Mouse (Mus musculus): ENCODE data around the gene Mknk2. TPM values are rescaled to one million over a fixed set of nuclear protein-coding genes. Genes with fewer than 3 reads are reported as not detected.

The Mknk2 gene
- polyA plus RNA-seq, 1 experiment from 2014 or later = 82.1 TPM

GRCm38 (mm10) chr10:80674851-80675404 is 3.0 kb downstream of the Mknk2 start:
- ATAC-seq (replicated peaks; ENCODE audit: extremely low read depth, insufficient read depth, low FRiP score) = no peak
- H3K27ac ChIP-seq (ENCODE audit: low read length) = peak overlapping the region; percentile 86
- peaks cover 13% of the 10 kb centered on the region for H3K36me3 ChIP-seq (ENCODE audit: control insufficient read depth, insufficient read depth)
- peaks cover 68% of the 10 kb centered on the region for H3K4me1 ChIP-seq (ENCODE audit: control insufficient read depth, insufficient read depth, low read length)
- H3K4me3 ChIP-seq (ENCODE audit: low read length) = peak overlapping the region; percentile 95
- peak overlapping the region; percentile 84 for H3K4me2 ChIP-seq (ENCODE audit: low read depth, low read length)
- WGBS = 13% methylated on average over 6 of the region's 6 CpGs
- peak overlapping the region; percentile 98 for H3K9ac ChIP-seq (ENCODE audit: low read length)
- H3K27me3 ChIP-seq (ENCODE audit: control insufficient read depth, insufficient read depth, low read length) = no peaks in the 10 kb centered on the region
- H3K9me3 ChIP-seq (replicated peaks; ENCODE audit: control insufficient read depth, low read length) = no peaks in the 10 kb centered on the region

- H3K27ac ChIP-seq (ENCODE audit: low read length) = peak overlapping the region; percentile 86
- no peaks in the 10 kb centered on the region for H3K27me3 ChIP-seq (ENCODE audit: control insufficient read depth, insufficient read depth, low read length)
- H3K9me3 ChIP-seq (replicated peaks; ENCODE audit: control insufficient read depth, low read length) = no peaks in the 10 kb centered on the region
- 42% methylated on average over 5 of the region's 5 CpGs for WGBS
- H3K4me2 ChIP-seq (ENCODE audit: low read depth, low read length) = peak overlapping the region; percentile 84
- H3K4me3 ChIP-seq (ENCODE audit: low read length) = peak overlapping the region; percentile 95
- H3K4me1 ChIP-seq (ENCODE audit: control insufficient read depth, insufficient read depth, low read length) = peaks cover 64% of the 10 kb centered on the region
- no peak for ATAC-seq (replicated peaks; ENCODE audit: extremely low read depth, insufficient read depth, low FRiP score)
- H3K36me3 ChIP-seq (ENCODE audit: control insufficient read depth, insufficient read depth) = peaks cover 20% of the 10 kb centered on the region
- H3K9ac ChIP-seq (ENCODE audit: low read length) = peak overlapping the region; percentile 98
Observed at GRCm38 (mm10) chr10:80674161-80674711, 3.7 kb downstream of the Mknk2 start.

- Histone ChIP-seq H3K9me3 (replicated peaks; ENCODE audit: control insufficient read depth, low read length) (no peaks in the 10 kb centered on the region), H3K27me3 (ENCODE audit: control insufficient read depth, insufficient read depth, low read length) (no peaks in the 10 kb centered on the region), H3K4me1 (ENCODE audit: control insufficient read depth, insufficient read depth, low read length) (peaks cover 59% of the 10 kb centered on the region), H3K36me3 (ENCODE audit: control insufficient read depth, insufficient read depth) (peaks cover 25% of the 10 kb centered on the region), H3K4me2 (ENCODE audit: low read depth, low read length) (peak overlapping the region; percentile 84), H3K4me3 (ENCODE audit: low read length) (peak overlapping the region; percentile 95; the same call in 1 of the 2 replicates), H3K9ac (ENCODE audit: low read length) (peak overlapping the region; percentile 98), H3K27ac (ENCODE audit: low read length) (peak overlapping the region; percentile 86; the same call in 1 of the 2 replicates)
- ATAC-seq (replicated peaks; ENCODE audit: extremely low read depth, insufficient read depth, low FRiP score) = no peak
- WGBS = 86% methylated on average over 3 of the region's 3 CpGs
Observed at GRCm38 (mm10) chr10:80673690-80674089, 4.2 kb downstream of the Mknk2 start.

- H3K4me1 ChIP-seq (ENCODE audit: control insufficient read depth, insufficient read depth, low read length) = peaks cover 45% of the 10 kb centered on the region
- no peak overlapping the region for H3K4me3 ChIP-seq (ENCODE audit: low read length)
- 81% methylated on average over 11 of the region's 11 CpGs for WGBS
- H3K27ac ChIP-seq (ENCODE audit: low read length) = no peak overlapping the region
- H3K27me3 ChIP-seq (ENCODE audit: control insufficient read depth, insufficient read depth, low read length) = no peaks in the 10 kb centered on the region
- H3K9me3 ChIP-seq (replicated peaks; ENCODE audit: control insufficient read depth, low read length) = no peaks in the 10 kb centered on the region
- no peak for ATAC-seq (replicated peaks; ENCODE audit: extremely low read depth, insufficient read depth, low FRiP score)
- no peak overlapping the region for H3K4me2 ChIP-seq (ENCODE audit: low read depth, low read length)
- H3K9ac ChIP-seq (ENCODE audit: low read length) = no peak overlapping the region; the same call in 1 of the 2 replicates
- peaks cover 41% of the 10 kb centered on the region for H3K36me3 ChIP-seq (ENCODE audit: control insufficient read depth, insufficient read depth)
Observed at GRCm38 (mm10) chr10:80671936-80672690, 5.8 kb downstream of the Mknk2 start.

GRCm38 (mm10) chr10:80671251-80671650 is 6.7 kb downstream of the Mknk2 start:
- Histone ChIP-seq H3K4me1 (ENCODE audit: control insufficient read depth, insufficient read depth, low read length) (peaks cover 43% of the 10 kb centered on the region), H3K27me3 (ENCODE audit: control insufficient read depth, insufficient read depth, low read length) (no peaks in the 10 kb centered on the region), H3K4me2 (ENCODE audit: low read depth, low read length) (no peak overlapping the region), H3K36me3 (ENCODE audit: control insufficient read depth, insufficient read depth) (peaks cover 49% of the 10 kb centered on the region), H3K27ac (ENCODE audit: low read length) (no peak overlapping the region), H3K9me3 (replicated peaks; ENCODE audit: control insufficient read depth, low read length) (no peaks in the 10 kb centered on the region), H3K9ac (ENCODE audit: low read length) (no peak overlapping the region), H3K4me3 (ENCODE audit: low read length) (no peak overlapping the region)
- no peak for ATAC-seq (replicated peaks; ENCODE audit: extremely low read depth, insufficient read depth, low FRiP score)
- WGBS = 90% methylated on average over 4 of the region's 4 CpGs

GRCm38 (mm10) chr10:80670531-80670930 is 7.4 kb downstream of the Mknk2 start:
- H3K4me2 ChIP-seq (ENCODE audit: low read depth, low read length) = no peak overlapping the region
- 88% methylated on average over 2 of the region's 2 CpGs for WGBS
- ATAC-seq (replicated peaks; ENCODE audit: extremely low read depth, insufficient read depth, low FRiP score) = no peak
- no peak overlapping the region for H3K4me3 ChIP-seq (ENCODE audit: low read length)
- no peak overlapping the region; the same call in 1 of the 2 replicates for H3K9ac ChIP-seq (ENCODE audit: low read length)
- H3K4me1 ChIP-seq (ENCODE audit: control insufficient read depth, insufficient read depth, low read length) = peaks cover 48% of the 10 kb centered on the region
- H3K27ac ChIP-seq (ENCODE audit: low read length) = no peak overlapping the region
- H3K9me3 ChIP-seq (replicated peaks; ENCODE audit: control insufficient read depth, low read length) = no peaks in the 10 kb centered on the region
- H3K36me3 ChIP-seq (ENCODE audit: control insufficient read depth, insufficient read depth) = peaks cover 53% of the 10 kb centered on the region
- no peaks in the 10 kb centered on the region for H3K27me3 ChIP-seq (ENCODE audit: control insufficient read depth, insufficient read depth, low read length)

- Histone ChIP-seq H3K4me3 (ENCODE audit: low read length) (no peak overlapping the region), H3K4me2 (ENCODE audit: low read depth, low read length) (no peak overlapping the region), H3K9me3 (replicated peaks; ENCODE audit: control insufficient read depth, low read length) (no peaks in the 10 kb centered on the region), H3K36me3 (ENCODE audit: control insufficient read depth, insufficient read depth) (peaks cover 53% of the 10 kb centered on the region), H3K4me1 (ENCODE audit: control insufficient read depth, insufficient read depth, low read length) (peaks cover 53% of the 10 kb centered on the region), H3K9ac (ENCODE audit: low read length) (peak overlapping the region; percentile 35; the same call in 1 of the 2 replicates), H3K27ac (ENCODE audit: low read length) (0 out of 2 replicates have a peak overlapping the region, but pooled peaks have one; percentile 19), H3K27me3 (ENCODE audit: control insufficient read depth, insufficient read depth, low read length) (no peaks in the 10 kb centered on the region)
- 0 out of 2 replicates have a peak, but pooled peaks have one; percentile 11 for ATAC-seq (replicated peaks; ENCODE audit: extremely low read depth, insufficient read depth, low FRiP score)
- 93% methylated on average over 7 of the region's 7 CpGs for WGBS
Observed at GRCm38 (mm10) chr10:80669737-80670485, 8.0 kb downstream of the Mknk2 start.

GRCm38 (mm10) chr10:80669018-80669417 is 8.9 kb downstream of the Mknk2 start:
- Histone ChIP-seq H3K36me3 (ENCODE audit: control insufficient read depth, insufficient read depth) (peaks cover 53% of the 10 kb centered on the region), H3K4me3 (ENCODE audit: low read length) (no peak overlapping the region), H3K9ac (ENCODE audit: low read length) (no peak overlapping the region), H3K4me2 (ENCODE audit: low read depth, low read length) (no peak overlapping the region), H3K27me3 (ENCODE audit: control insufficient read depth, insufficient read depth, low read length) (no peaks in the 10 kb centered on the region), H3K4me1 (ENCODE audit: control insufficient read depth, insufficient read depth, low read length) (peaks cover 53% of the 10 kb centered on the region), H3K9me3 (replicated peaks; ENCODE audit: control insufficient read depth, low read length) (no peaks in the 10 kb centered on the region), H3K27ac (ENCODE audit: low read length) (no peak overlapping the region)
- no peak for ATAC-seq (replicated peaks; ENCODE audit: extremely low read depth, insufficient read depth, low FRiP score)
- WGBS = 85% methylated on average over 12 of the region's 12 CpGs

All from heart, embryonic 16.5 days (tissue).